Mouse (Mus musculus) fat pad, adult 2 months (tissue): ENCODE measurements at regions not wholly inside any gene's neighbourhood (a gene's known extent, or its start where the extent isn't known, plus 50 kb on each side); places are given as distances from the start of the nearest gene placed in this dataset.

Experiments used
- DNase-seq: peaks from one replicate; pipeline ENCODE4 v3.0.0-alpha.2; 2011; ENCODE audit warnings: low read depth, low spot score; ENCODE audit errors: extremely low read depth

DNA sequence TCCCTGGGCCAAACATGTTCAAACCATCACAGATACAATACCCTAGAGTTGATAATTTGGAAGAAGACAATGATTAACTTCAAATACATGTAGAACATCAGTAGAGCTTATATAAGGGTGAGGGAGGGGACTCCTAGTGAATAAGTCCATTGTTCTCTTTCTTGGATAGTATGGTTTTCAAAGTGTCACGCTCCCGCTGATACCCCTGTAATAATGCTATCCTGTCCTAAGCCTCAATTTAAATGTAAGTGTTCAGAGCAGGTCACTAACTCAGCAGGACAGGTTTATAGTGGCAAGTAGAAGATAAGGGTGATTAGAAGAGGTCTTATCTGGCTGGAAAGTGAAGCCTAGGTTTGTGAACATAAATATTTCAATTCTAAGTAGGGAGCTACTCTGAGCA lies 540.4 kb upstream of the Id4 start:
- no peak for DNase-seq

DNA sequence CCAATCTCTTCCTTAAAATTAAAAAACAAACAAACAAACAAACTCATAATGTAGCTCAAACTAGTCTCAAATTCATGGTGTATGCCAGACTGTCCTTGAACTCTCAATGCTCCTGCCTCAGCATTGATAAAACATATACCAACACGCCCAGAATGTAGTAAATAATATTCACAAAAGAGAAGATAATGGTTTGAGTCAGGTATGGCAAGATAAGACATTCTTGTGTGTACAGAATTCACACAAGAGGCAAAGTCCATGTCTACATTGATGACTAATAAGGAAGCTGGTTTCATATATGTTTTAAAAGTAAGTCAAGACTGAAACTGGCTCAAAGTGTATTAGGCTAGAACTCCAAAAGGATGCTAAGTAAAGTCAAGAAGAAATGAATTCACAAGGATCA lies 526.6 kb upstream of the Id4 start:
- DNase-seq = no peak

DNA sequence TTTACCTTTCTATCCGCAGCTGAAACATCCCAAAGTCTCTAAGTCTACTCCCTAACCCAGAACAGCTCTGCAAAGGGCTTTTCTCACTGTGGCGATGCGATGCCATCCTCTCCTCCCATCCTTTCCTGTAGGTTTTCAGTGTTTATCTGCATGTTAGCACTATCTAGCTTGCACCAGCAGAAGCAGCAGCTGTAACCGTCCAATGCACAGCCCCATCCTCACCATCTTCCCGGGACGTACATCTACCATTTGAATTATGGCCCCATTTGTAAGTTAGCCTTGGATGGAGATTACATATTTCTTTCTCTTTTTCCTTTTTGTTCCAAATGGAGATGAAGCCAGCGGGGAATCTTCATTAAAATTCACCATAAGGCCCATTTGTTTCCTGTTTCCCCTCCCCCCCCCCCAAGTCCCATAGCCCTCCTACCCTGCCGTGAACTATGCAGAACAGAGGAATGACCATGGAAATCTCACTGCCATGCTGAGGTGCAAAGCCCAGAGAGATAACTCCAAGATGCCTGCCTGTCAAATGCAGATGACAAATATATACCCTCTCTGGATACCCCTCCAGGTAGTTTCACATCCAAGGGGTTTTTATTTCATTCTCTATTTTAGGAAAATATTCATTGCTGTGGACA lies 525.5 kb upstream of the Id4 start:
- DNase-seq = no peak

DNA sequence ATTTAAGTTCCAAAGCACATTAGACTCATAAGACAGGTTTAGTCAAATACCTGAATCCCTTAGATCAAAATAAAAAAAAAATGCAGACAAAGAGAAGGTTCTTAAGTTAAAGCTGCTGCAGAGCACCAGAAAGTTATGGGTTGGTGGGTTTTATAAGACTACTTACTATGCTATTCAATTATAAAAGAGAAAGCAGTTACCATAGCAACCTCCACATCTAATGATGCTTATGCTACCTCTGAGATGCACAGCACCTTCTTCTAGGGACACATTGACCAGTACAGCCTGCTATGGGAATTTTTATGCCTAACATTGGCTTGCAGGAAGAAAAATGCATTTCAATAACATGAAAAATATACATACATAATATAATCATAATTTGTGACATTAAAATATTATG lies 512.1 kb upstream of the Id4 start:
- no peak for DNase-seq

DNA sequence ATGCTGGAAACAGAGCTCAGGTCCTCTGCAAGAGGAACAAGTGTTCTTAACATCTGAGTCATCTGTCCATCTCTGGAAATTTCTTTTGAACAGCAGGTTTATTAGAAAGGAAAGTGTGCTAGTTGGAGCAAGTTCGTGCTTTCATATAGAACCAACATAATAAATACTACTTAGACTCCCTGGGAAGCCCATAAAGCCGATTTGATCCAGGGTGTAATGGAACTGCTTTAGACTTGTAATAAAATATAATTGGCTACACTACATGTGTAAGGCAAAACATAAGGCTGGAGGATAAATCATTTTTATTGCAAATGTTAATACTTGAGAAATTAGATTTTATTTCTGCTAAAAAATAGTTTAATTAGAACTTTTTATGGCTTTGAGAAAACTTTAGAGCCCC lies 510.0 kb upstream of the Id4 start:
- DNase-seq = no peak

DNA sequence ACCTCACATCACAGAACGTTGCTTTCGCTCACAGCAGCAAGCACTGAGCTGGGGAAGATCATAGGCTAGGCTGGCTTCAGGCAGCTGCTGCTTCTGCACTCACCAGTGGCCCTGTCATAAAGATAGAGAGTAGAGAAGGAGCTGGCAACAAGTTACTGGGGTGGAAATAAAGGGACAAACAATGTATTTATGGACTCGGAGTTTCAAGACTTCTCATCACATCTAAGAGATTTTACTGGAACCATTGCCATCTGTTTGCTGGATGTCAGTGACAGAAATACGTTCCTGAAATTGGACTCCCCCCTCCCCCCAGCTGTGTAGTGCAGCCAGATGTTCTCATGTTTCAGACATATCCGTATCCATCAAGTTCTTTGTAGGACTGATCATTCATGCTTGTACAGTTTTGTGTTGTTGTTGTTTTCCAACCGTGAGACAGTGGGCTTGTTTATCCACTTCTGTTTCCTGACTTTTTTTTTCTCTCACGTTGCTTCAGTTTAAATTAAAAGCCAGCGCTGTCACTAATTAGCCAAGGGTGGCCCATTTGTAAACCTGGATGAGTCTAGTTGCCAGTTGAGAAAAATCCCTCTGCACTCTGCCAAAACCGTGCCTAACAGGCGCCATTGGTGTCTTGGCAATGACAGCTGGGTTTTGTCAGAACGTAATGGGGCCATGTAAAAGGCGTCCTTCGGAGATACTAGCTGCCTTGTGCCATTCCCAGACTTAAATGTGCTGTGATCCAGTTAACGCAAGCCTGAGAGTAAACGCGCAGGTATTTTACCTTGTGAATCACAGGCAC lies 496.0 kb upstream of the Id4 start:
- DNase-seq = no peak

DNA sequence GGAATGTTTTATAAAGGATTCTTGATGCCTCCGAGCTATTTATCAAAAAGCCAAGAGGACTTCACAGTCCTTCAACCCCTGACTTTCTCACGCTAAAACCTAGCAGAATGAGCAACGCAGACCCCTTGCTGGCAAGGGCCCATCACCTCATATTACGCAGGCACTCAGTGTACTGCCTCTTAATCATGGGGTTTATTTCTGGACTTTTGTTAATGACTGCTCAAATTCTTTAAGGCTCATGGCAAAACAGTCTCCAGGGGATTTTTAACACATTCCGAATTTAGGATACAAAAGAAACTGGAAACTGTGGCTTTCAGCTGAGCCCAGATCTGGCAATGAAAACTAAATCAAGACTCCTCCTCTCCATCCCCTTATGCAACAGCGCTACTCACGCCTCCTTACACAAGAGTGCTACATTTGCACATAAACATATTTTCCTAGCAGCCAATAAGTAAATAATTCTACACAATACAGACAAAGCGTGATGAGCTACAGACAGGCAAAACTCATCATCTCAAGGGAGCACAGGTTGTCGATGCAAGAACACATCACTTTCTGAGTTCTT lies 492.0 kb upstream of the Id4 start:
- DNase-seq = no peak

DNA sequence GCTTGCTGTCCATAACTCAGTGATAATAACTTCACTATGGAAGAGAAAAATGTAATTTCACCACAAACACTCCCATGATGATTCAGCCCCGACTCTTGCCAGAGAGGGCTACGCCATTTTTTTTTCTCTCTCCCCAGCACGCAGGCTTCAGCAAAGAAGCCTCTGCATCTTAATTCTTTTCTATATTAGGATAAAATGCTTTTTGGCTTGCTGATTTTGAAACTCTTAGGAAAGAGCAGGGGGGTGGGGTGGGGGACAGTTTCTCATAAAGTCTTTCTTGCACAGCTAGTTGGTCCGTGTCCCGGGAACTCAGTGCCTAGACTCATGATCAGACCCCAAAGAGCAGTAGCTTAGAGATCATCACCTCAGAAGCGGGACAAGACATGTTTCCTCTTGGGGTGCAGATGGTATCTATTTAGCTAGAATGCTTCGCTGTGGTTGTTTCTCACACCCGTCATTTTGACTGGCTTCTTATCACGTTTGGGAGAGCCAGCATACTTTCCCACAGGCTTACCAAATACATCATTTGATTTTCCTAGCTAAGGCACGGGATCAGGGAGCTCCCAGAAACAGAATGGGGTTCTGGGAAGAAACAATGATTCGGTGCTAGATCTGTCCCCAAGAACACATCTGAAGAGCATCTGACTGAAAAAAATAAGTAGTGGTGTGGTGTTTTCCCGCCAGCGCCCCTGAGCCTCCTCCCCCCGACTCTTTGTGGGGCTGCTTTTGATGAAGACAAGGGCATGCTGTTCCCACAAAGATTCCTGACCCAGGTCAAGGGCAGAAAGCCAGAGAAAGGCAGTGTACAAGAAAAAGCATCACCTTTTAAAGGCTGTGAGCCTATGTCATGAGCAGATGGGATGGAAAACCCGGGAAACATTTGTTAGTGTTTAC lies 483.6 kb upstream of the Id4 start:
- DNase-seq = no peak

DNA sequence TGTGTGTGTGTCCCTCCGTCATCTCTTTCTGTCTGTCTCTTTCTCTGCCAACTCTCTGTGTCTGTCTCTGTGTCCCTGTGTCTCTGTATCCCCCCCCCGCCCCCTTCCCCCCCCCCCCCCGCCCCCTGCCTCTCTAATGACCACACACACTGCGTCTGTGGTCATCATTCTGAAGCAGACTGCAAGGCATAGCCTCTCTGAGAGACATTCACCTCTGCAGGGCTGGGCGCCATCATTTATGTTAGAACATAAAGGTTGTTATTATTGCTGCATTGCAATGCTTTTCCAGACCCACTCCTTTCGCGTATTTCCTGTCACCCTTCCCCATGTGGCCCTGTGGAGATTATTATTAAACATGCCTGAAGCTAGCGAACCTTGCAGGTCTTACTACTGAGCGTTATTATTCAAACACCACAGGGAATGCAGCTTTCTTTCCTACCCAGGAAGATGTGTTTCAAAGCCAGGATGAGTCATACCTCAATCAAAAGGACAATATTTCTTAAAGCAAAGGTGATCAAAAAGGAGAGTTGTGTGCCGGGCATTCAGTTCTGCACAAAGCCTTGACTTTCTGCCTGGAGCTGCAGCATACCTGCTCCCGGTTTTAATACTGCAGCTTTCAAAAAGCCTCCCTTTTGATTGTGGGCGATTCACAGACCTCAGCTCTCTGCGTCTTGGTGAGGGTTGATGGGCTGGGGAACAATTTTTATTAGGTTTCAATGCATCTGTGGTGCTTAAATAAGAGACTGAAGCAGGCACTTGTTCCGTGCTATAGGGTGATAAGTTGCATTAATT lies 482.6 kb upstream of the Id4 start:
- no peak for DNase-seq

DNA sequence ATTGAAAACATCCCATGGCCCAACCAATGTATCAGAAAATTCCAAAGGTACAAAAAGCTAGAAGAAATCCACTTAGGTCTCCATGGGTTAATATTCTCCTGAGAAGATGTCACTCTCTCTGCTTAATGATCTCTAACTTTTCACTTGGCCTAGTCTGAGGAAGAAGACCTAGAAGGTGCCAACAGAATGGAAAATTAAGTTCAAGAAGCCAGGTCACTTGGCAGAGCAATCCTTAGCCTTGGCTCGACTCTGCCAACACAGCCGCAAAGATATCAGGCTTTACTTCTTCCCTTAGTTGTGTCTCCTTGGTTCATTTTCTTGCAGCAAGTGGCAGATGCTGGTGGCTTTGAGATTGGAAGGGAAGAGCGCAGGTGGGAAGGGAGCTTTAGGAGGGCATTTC lies 476.6 kb upstream of the Id4 start:
- no peak for DNase-seq

DNA sequence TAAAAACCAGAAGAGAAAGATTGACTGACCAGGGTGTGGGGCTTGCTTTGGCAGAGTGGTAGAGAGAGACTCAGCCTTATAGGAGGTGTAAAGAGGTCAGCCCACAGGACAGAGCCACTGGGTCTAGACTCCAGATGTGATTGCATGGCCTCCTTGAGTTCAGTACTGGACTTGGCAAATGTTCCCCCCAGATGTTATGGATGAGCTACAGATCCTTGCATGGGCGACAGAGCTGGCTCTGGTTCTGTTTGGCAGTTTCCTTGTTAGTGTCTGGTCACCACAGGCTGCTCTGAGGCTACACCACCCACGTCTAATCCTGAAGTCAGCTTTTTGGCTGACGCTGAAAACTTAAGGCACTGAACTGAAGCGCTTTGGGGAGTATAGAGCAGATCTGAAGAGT lies 463.2 kb upstream of the Id4 start:
- no peak for DNase-seq

DNA sequence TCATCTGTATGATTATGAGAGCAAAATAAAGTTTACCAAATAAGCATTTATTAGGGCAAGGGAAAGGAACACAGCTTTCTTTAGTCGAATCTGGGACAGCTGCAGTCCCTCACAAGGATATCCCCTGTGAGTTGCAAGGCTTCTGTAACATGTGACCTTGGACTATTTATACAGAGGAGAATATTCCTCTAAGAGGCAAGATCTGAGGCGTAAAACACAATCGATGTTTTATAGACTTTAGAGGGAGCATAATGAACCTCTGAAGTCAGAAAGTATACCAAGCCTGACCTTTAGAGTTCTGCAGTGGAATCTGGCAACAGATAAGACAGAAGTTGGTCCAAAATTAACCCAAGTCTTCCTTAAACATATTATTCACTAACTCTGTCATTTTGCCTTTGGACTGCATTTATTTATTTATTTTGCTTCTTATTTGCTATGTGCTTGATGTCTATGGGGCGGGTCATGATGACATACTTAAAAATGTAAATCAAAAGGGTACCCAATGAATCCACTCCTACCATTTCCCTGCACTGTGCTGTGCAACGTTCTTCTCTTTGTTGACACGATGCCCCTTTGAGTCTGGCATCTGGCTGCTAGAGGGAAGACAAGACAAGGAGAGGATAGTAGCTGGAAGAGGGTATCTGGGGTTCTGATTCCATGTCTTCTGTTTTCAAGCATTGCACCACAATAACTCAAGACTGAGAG lies 449.2 kb upstream of the Id4 start:
- no peak for DNase-seq

DNA sequence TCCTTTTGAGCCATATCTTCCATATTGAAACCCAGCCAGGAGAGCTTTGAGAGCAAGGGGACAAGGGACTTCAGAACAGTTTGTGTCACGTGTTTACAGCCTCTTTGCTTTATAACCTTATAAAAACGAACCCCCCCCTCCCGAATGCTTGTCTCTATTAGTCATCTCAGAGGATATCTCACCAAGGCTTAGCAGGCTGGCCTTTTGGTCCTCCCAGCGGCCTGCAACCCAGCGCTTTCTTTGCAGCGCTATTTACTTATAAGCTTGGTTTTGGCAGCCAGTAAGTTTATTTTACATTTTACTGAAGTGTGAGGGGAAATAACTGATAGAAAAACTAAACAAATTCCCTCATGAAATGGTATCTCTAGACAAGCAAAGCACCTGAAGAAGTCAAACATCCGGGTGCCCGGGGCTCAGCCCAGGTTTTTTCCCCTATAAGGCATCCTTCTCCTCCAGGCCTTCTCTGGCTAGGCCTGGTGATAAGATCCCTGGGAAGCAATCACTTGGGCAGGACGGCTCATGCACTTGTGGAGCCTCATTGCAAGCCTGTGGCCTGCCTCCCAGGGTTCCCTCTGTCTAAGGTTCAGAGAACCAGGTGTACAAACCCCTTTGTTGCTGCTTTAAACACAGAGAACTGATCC lies 442.0 kb upstream of the Id4 start:
- DNase-seq = no peak

DNA sequence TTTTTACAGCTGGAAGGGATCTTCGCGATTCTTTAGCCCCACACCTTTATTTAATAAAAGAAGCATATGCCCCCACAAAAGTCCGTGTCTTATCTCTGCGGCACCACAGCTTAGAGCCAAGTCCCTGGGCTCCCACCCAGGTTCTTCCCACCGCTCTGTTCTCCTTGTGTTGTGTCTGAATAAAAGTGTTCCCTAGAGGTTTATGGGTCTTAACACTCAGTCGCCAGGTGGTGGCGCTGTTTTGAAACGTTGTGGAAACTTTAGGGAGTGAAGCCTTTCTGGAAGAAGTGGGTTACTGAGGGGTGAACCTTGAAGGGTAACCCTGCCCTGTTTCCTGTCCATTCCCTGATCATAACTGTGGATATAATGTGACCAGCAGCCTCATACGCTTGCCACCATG lies 424.5 kb upstream of the Id4 start:
- no peak for DNase-seq

DNA sequence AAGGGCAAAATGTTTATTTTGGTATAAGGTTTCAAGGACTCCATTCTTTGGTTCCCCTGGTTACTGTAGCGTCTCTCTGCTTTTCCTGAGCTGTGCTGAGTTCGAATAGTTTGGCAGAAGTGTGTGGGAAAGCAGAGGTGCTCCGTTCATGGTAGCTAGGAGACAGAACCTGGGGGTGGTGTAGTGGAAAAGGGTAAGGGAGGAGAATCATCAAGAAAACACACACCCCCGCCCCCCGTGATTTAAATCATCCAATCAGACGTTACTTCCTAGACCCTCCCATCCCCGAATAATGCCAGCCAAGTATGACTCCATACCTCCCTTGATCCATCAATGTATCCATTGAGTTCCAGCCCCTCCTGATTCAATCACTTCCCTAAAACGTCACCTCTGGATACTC lies 418.6 kb upstream of the Id4 start:
- no peak for DNase-seq

DNA sequence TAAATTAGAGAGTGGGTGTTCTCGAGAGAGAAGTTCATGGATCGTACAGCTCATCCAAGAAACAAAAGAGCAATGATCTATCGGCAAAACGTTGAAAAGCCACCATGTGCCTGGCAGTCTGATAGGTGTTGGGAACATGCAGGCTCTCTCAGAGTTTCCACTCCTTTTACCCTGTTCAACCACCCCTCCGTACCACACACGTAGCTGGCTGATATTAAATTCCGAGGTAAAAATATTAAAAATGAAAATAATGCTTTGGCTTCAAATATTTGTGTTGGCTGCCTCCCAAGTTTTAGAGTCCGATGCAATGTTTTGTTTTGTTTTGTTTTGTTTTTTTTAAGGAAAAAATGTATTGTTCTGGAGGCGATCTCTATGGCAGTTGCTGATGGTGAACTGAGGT lies 418.0 kb upstream of the Id4 start:
- no peak for DNase-seq

DNA sequence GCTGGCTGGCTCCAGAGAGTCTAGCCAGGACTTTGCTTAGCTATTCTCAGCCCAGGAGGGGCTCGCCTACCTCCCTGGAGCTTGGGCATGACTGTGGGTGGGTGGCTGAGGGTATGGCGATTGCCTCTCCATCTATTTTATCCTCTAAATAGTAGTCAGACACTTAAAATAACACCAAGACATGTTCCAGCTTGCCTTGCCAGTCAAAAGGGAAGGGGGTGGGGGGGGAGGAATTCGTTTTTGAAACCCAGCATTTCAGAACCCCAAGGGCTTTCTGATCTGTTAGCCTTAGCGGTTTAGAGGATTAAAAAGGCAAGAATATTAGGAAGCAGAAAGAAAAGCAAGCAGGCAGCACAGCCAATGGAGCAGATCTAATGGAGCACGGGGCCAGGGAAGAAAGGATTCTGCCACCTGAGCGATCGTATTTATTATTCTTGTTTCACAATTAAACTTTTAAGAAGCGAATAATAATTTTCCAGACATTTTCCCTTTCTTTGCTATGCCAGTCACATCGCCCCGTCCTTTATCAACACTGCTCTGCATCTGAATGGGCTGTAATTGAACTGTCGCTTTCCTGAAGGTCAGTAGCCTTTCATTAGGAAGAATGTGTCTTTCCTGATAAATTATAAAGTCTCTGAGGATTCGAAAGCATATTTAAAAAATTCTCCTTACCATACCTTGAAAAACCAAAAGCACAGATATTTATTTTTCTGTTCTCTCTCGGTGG lies 417.3 kb upstream of the Id4 start:
- DNase-seq = no peak

DNA sequence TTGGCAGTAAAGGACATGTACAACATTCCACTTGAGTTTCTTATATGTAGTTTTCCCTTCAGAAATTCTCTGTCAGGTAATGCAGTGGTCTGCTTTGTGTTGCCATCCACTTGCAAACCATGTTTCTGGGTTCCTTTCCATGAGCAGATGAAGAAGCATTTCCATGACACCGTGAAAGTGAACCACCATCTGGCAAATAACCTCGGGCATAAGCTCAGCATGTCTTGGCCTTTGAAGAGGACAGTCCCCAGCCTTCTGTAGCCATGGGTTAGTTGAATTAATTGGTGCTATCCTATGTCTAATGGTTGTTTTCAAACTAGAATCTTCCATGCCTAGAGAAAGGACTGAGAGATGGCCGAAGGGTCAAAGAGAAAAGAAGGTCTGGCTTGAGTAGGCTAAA lies 414.3 kb upstream of the Id4 start:
- no peak for DNase-seq
